Mouse (Mus musculus): ENCODE data around the gene Mmp19. TPM values are rescaled to one million over a fixed set of nuclear protein-coding genes. Genes with fewer than 3 reads are reported as not detected.

Mmp19 gene
- 0.73 and 0.98 TPM in 2 replicates for polyA plus RNA-seq (2015; fragmentation: Nextera tagmentation; extraction: Ambion mirVana)

DNA sequence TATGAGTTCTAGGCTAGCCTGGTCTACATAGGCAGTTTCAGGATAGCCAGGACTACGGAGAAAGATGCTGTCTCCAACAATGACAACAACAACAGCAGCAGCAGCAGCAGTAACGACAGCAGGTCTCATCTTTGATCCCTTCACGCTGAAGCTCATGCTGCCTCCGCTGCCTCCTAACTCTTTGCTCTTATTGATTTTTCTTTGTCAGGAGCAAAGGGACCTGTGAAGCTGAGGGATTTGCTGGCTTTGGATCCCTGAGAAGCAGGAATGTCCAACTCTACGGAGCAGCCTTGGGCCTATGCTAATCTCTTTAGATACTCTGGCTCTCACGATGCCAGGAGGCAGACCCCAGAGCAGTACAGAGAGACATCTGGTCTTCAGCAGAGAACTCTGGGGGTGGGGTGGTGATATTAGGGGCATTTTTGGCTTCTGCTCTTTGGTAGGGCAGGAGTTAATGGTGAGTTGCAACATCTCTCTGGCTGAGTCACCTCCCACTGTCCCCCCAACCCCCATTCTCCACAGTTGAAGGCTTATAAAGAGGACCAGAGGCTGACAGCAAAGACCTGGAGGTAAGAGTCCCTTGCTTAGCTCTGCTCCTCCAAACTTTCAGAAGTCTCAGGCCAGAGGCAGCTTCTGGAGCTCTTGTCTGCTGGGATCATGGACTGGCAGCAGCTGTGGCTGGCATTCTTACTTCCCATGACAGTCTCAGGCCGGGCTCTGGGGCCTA, at the start of gene Mmp19:
Gene Mmp19, plus strand, starts transcription at position 513 of the 727 bp plus-strand sequence.
- WGBS: 74% methylated on average over 7 of the region's 7 CpGs

DNA sequence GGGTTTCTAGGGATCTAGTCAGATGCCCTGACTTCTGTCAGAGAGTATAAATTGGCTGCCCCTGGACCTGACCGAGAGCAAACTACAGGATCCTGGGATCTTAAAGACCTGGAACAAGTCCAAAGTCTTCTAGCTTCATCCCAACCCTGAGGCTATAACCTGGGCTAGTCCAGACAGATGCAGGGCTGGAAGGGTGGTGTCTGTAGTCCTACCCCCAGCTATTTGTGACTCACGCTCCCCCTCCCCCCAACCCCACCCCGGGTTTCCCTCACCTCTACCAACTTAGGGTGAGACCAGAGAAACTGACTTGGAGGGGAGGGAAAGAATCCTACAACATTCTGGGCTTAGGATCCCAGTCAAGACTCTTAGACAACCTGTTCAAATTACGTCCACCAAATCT, 48.1 kb upstream of the Mmp19 start:
- Histone ChIP-seq H3K27ac (replicated peaks) (no peak overlapping the region), H3K4me1 (replicated peaks) (peaks cover 24% of the 10 kb centered on the region), H3K4me2 (peak overlapping the region; percentile 90), H3K36me3 (no peaks in the 10 kb centered on the region), H3K4me3 (no peak overlapping the region), H3K27me3 (peaks cover 29% of the 10 kb centered on the region), H3K9ac (no peak overlapping the region), H3K9me3 (no peaks in the 10 kb centered on the region)
- WGBS: 35% methylated on average over 4 of the region's 4 CpGs
- no peak for ATAC-seq (ENCODE audit: low FRiP score, low read depth)

More for the DNA sequence above, at the start of gene Mmp19:
- no peak within 1 kb of the TSS for H3K4me3 ChIP-seq
- H3K27me3 ChIP-seq: no peaks in the 10 kb centered on the region
- no peak for ATAC-seq (ENCODE audit: low FRiP score, low read depth)
- no peak within 1 kb of the TSS for H3K4me2 ChIP-seq
- H3K27ac ChIP-seq (replicated peaks): no peak within 1 kb of the TSS
- no peak within 1 kb of the TSS for H3K9ac ChIP-seq
- no peaks in the 10 kb centered on the region for H3K4me1 ChIP-seq (replicated peaks)
- no peaks in the 10 kb centered on the region for H3K9me3 ChIP-seq
- H3K36me3 ChIP-seq: no peaks in the 10 kb centered on the region

DNA sequence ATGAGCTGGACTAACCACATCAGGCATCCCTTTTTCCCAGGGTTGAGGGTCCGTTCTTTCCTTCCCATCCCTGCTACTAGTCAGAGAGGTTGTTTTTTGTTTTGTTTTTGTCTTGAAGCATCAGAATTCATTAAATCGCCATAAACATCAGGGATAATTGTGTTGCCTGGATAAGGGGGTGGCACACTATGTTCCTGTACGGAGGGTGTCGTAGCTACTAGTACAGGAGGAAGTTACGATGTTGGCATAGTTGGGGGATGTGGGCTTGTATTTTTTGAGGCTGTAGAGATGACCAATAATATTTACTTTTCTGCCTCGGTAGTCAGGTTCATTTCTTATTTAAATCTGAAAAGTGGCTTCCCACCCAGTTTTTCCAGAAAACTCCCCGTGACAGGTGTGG, 47.5 kb upstream of the Mmp19 start:
- Histone ChIP-seq H3K9me3 (no peaks in the 10 kb centered on the region), H3K27me3 (peaks cover 29% of the 10 kb centered on the region), H3K36me3 (no peaks in the 10 kb centered on the region), H3K27ac (replicated peaks) (no peak overlapping the region), H3K4me3 (peak overlapping the region; percentile 55), H3K9ac (peak overlapping the region; percentile 66), H3K4me2 (peak overlapping the region; percentile 90), H3K4me1 (replicated peaks) (peaks cover 24% of the 10 kb centered on the region)
- WGBS: 7% methylated on average over 7 of the region's 7 CpGs
- ATAC-seq (ENCODE audit: low FRiP score, low read depth): no peak

DNA sequence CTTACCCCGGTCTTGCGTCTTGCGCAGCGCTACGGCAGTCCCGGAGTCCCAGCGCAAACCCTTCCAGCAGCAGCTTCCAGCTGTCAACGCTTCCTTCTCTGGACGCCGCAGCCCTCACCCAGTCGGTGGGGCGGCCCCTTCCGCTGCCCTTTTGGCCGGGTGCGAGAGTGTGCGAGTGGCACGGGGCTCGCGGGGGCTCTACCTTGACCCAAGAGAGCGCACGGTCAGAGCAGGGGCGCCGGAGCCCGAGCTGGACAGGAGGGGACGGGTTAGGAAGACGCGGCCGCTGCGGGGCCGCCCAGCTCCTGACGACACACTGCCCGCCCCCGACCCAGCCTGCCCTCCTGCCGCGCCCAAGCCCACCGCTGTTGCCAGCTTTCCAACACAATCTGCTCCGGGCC, 46.9 kb upstream of the Mmp19 start:
- peak overlapping the region; percentile 90 for H3K4me2 ChIP-seq
- H3K27me3 ChIP-seq: peaks cover 29% of the 10 kb centered on the region
- WGBS: under 1% methylated on average over 34 of the region's 37 CpGs
- peaks cover 24% of the 10 kb centered on the region for H3K4me1 ChIP-seq (replicated peaks)
- H3K36me3 ChIP-seq: no peaks in the 10 kb centered on the region
- H3K9me3 ChIP-seq: no peaks in the 10 kb centered on the region
- H3K27ac ChIP-seq (replicated peaks): no peak overlapping the region; the same call in 1 of the 2 replicates
- H3K9ac ChIP-seq: peak overlapping the region; percentile 66
- peak; percentile 16; the same call in 1 of the 2 replicates for ATAC-seq (ENCODE audit: low FRiP score, low read depth)
- peak overlapping the region; percentile 55 for H3K4me3 ChIP-seq

DNA sequence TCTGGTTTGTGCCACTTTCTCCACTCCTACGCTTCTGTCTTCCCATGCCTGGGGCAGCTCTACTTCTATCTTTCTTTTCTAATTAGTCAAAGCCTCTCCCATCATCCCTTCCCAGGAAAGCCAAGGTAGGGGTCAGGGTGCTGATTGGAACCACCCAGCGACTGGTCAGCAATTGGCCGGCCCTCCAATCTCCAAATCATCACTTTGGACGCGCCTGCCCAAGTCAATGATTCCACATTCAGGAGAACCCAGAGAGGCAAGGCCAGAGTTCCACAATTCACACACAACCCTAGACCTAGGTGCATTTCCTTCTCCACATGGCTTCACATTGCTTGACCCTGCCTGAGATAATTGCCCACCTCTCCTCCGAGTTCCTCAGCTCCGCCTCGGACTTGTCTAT, 46.5 kb upstream of the Mmp19 start:
- H3K27ac ChIP-seq (replicated peaks): no peak overlapping the region; the same call in 1 of the 2 replicates
- 15% methylated on average over 8 of the region's 8 CpGs for WGBS

DNA sequence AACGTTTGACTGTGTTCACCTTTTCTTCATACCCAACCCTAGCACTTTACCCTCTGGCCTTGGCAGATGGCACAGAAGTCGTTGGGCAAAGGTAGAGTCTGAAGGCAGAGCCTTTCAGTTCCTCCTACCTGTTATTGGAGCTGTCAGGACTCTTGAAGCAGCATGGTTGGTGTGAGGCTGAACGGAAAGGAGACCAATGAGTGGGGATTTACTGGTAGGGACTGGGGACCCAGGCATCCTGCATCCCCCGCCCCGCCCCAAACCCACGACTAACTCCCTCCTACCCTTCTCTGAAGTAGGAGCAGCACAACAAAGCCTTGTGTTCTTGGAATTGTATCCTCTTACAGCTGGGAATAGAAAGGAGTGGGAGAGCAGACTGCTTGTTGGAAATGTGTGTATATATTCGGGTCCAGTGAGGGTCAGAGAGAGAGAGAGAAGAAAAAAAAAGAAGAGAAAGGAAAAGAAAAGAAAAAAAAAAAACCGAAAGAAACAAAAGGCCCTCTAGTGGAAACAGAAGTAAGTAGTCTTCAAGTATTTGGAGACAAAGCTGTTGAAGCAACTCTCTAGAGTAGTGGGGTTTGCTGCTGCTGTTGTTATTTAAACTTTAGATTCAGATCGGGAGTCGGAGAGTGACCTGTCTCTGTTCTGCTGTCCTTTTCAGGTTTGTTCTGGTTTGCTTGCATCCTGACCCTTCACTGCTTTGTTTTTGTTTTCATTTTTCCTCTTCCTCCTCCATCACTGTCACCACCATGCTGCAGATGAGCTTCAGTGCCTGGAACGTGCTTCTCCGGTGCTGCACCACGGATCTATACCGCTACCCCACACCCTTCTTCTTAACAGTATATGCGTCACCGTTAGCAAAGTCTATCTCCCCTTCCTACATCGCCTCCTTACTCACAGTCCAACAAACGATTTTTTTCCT, 45.8 kb upstream of the Mmp19 start, which contains the start of gene Dgka:
Gene Dgka, minus strand, starts transcription at position 176 of the 922 bp plus-strand sequence.
- Histone ChIP-seq H3K4me1 (replicated peaks) (peaks cover 35% of the 10 kb centered on the region), H3K36me3 (no peaks in the 10 kb centered on the region), H3K27ac (replicated peaks) (no peak within 1 kb of the TSS; the same call in 1 of the 2 replicates), H3K9me3 (no peaks in the 10 kb centered on the region), H3K4me2 (peak within 1 kb of the TSS; percentile 90), H3K4me3 (peak within 1 kb of the TSS; percentile 55), H3K27me3 (peaks cover 29% of the 10 kb centered on the region), H3K9ac (peak within 1 kb of the TSS; percentile 66)
- WGBS: 20% methylated on average over 18 of the region's 18 CpGs
- ATAC-seq (ENCODE audit: low FRiP score, low read depth): no peak

More for the DNA sequence above, 46.5 kb upstream of the Mmp19 start:
- ATAC-seq (ENCODE audit: low FRiP score, low read depth): no peak
- Histone ChIP-seq H3K4me1 (replicated peaks) (peaks cover 28% of the 10 kb centered on the region), H3K4me3 (peak overlapping the region; percentile 55), H3K36me3 (no peaks in the 10 kb centered on the region), H3K9ac (peak overlapping the region; percentile 66), H3K9me3 (no peaks in the 10 kb centered on the region), H3K27me3 (peaks cover 29% of the 10 kb centered on the region), H3K4me2 (peak overlapping the region; percentile 90)

DNA sequence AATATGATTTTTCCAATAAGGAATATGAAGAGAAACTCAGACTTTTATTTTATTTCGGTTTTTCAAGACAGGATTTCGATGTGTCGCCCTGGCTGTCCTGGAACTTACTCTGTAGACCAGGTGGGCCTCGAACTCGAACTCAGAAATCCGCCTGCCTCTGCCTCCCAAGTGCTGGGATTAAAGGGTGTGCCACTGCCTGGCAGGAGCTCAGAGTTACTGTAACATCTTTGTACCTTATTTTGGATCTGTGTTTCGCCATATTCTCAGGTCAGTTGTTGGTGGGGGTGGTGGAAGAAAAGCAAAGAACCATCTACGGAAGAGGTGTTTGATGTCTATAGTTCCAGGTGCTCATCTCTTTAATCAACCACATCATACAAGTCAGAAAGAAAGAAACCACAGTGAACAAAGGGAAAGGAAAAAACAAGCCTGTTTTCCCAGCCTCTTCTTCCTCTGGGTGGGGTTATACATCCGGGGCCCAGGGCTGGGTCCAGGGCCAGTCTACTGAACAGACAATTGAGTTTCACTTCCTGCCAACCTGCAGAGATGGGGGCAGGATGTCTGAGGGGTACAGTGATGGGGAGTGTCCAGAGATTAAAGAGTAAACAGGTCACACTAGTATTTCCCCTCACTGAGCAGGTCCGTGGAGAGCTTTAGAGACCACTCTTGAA, 44.6 kb upstream of the Mmp19 start:
- Histone ChIP-seq H3K9me3 (no peaks in the 10 kb centered on the region), H3K36me3 (no peaks in the 10 kb centered on the region), H3K4me1 (replicated peaks) (peaks cover 44% of the 10 kb centered on the region), H3K4me2 (no peak overlapping the region), H3K4me3 (no peak overlapping the region), H3K27me3 (peaks cover 29% of the 10 kb centered on the region), H3K9ac (no peak overlapping the region), H3K27ac (replicated peaks) (no peak overlapping the region)
- no peak for ATAC-seq (ENCODE audit: low FRiP score, low read depth)
- 93% methylated on average over 10 of the region's 10 CpGs for WGBS

DNA sequence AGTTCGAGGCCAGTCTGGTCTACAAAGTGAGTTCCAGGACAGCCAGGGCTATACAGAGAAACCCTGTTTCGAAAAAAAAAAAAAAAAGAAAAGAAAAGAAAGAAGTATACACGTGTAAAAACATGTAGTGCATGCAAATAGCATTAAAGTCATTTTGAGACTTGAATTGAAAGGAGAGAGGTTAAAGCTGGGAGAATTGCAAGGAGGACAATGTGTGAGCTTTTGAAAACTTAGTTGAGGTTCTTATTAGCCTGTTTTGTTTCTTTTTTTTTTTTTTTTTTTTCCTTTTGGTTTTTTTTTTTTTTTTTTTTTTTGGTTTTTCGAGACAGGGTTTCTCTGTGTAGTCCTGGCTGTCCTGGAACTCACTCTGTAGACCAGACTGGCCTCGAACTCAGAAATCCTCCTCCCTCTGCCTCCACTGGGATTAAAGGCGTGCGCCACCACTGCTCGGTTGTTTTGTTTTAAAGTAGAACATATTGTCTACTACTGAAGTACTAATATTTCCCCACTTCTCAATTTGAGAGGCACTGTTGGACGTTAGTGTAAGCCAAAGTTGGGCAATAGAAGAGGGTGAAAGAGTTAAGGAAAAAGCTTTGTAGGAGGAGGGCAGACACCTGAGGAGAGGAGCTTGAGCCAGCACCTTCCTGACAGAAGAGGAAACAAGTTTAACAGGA, 43.6 kb upstream of the Mmp19 start:
- ATAC-seq (ENCODE audit: low FRiP score, low read depth): no peak; the same call in 1 of the 2 replicates
- Histone ChIP-seq H3K4me1 (replicated peaks) (peaks cover 45% of the 10 kb centered on the region), H3K36me3 (no peaks in the 10 kb centered on the region), H3K9ac (peak overlapping the region; percentile 90), H3K27me3 (peaks cover 20% of the 10 kb centered on the region), H3K4me2 (peak overlapping the region; percentile 76), H3K27ac (replicated peaks) (peak overlapping the region; percentile 91), H3K4me3 (peak overlapping the region; percentile 59), H3K9me3 (no peaks in the 10 kb centered on the region)
- WGBS: 47% methylated on average over 9 of the region's 9 CpGs

DNA sequence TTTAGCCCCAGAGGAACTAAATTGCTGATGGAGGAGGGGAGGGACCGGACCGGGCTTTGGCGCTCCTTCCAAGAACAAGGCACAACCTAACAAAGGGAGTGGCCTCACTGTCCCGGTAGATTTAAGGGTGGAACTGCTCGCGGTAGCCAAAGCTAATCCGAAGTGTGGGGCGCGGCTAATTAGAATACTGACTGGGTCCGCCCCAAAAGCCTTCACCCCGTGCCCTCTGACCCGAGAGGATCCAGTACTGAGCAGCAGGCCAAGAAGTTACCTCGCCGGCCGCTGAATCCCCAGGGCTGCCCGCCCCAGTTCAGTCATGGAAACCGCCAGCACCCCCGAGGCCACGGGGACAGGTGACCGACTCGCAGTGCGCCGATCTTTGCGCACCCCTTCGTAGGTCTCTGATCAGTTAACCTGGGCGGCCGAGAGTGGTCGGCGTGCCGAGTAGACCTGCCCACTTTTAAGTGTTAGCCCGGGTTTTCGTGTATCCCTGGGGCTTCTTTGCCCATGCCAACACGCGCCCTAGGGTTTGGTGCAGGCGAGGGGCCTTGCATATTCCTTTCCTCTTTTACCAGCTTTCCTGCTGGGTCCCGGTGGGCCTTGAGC, 43.0 kb upstream of the Mmp19 start, which contains the start of gene Pym1:
Gene Pym1, plus strand, starts transcription at position 244 of the 606 bp plus-strand sequence.
- under 1% methylated on average over 36 of the region's 36 CpGs for WGBS
- H3K4me2 ChIP-seq: peak within 1 kb of the TSS; percentile 76
- H3K4me1 ChIP-seq (replicated peaks): peaks cover 45% of the 10 kb centered on the region
- peaks cover 14% of the 10 kb centered on the region for H3K27me3 ChIP-seq
- H3K9me3 ChIP-seq: no peaks in the 10 kb centered on the region
- H3K36me3 ChIP-seq: no peaks in the 10 kb centered on the region
- peak within 1 kb of the TSS; percentile 90 for H3K9ac ChIP-seq
- H3K27ac ChIP-seq (replicated peaks): peak within 1 kb of the TSS; percentile 91
- peak; percentile 71 for ATAC-seq (ENCODE audit: low FRiP score, low read depth)
- peak within 1 kb of the TSS; percentile 59 for H3K4me3 ChIP-seq

DNA sequence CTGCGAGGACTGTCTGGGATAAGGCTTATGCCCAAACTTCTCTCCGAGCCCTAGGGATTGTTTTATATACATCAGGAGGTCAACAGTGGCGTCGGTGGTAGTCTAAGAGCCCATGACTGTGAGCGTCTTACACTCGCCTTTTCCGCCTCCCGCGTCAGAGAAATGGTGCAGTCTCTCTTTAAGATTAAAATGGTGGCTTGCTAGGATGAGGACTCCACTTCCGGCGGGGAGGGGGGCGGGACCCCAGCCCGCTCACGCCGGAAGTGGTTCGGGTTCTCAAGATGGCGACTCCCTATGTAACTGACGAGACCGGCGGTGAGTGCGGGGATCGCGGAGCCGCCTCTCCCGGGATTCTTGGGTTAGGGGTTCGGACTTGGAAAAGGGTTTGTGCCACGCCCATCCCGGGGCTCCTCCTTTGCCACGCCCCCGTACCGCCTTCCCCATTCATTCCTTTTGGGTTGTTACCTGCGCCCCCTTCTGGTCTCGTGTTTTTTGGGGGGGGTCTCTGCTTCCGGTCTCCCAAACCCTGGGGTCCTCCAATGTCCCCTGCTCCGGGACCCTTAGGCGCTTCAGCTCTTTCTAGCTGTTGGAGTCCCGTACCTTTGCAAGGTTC, 42.4 kb upstream of the Mmp19 start:
- peak; percentile 92 for ATAC-seq (ENCODE audit: low FRiP score, low read depth)
- Histone ChIP-seq H3K9me3 (no peaks in the 10 kb centered on the region), H3K9ac (peak overlapping the region; percentile 90), H3K4me2 (peak overlapping the region; percentile 76), H3K36me3 (no peaks in the 10 kb centered on the region), H3K4me3 (peak overlapping the region; percentile 59), H3K27ac (replicated peaks) (peak overlapping the region; percentile 91), H3K27me3 (peaks cover 12% of the 10 kb centered on the region), H3K4me1 (replicated peaks) (peaks cover 40% of the 10 kb centered on the region)
- WGBS: under 1% methylated on average over 36 of the region's 37 CpGs

All from hindbrain, embryonic 15.5 days (tissue).